10 mouse cellular contexts compared by ENCODE assay signal in genomic region chr8:34320158-34320587, GRCm38 (mm10).
DNase-seq lines count a peak whose midpoint lies in the region; ATAC-seq and TF ChIP-seq lines count a peak whose summit lies in the region.
"Had no signal": no experiment of that assay in that cellular context is flagged by ENCODE, and none has a peak within 500 bp of the region (broad histone marks: within the 10 kb centered on the region; RNA-seq: fewer than 3 reads in every experiment).

No protein-coding gene starts in this region.

- H3K27me3 ChIP-seq in intestine, embryonic 15.5 days (replicated peaks), result no peaks in the 10 kb centered on the region
- H3K27me3 ChIP-seq in midbrain, embryonic 12.5 days, result peaks cover 11% of the 10 kb centered on the region
- no peaks in the 10 kb centered on the region for H3K27me3 ChIP-seq in lung, postnatal 0 days (replicated peaks; ENCODE audit: insufficient read depth, low read length)
- H3K27me3 ChIP-seq: lung, embryonic 15.5 days; stomach, embryonic 15.5 days had no signal

- no peaks in the 10 kb centered on the region for H3K4me1 ChIP-seq in intestine, embryonic 15.5 days (replicated peaks)
- H3K4me1 ChIP-seq in midbrain, embryonic 12.5 days, result peaks cover 32% of the 10 kb centered on the region
- no peaks in the 10 kb centered on the region for H3K4me1 ChIP-seq in lung, postnatal 0 days (ENCODE audit: insufficient read depth, low read depth, low read length)
- H3K4me1 ChIP-seq: lung, embryonic 15.5 days; stomach, embryonic 15.5 days had no signal

- H3K27ac ChIP-seq in intestine, embryonic 15.5 days, result no peak overlapping the region
- H3K27ac ChIP-seq in midbrain, embryonic 12.5 days (replicated peaks), result peak overlapping the region; percentile 39
- H3K27ac ChIP-seq in lung, postnatal 0 days (ENCODE audit: low read length), result no peak overlapping the region
- H3K27ac ChIP-seq: lung, embryonic 15.5 days; stomach, embryonic 15.5 days had no signal

- H3K4me2 ChIP-seq in intestine, embryonic 15.5 days (replicated peaks), result no peak overlapping the region
- H3K4me2 ChIP-seq in midbrain, embryonic 12.5 days (replicated peaks), result peak overlapping the region; percentile 24; the same call in 1 of the 2 replicates
- H3K4me2 ChIP-seq in lung, postnatal 0 days (replicated peaks; ENCODE audit: low read depth, low read length), result no peak overlapping the region
- H3K4me2 ChIP-seq: lung, embryonic 15.5 days; stomach, embryonic 15.5 days had no signal

- peak; percentile 62 for DNase-seq in Muller cell, postnatal 12 days (ENCODE audit: inconsistent ontology term)
- peak; percentile 81 for DNase-seq in embryo, embryonic 10.5 days (ENCODE audit: low spot score)
- DNase-seq in adrenal gland, postnatal 14 days, result no peak
- DNase-seq in urinary bladder, postnatal 14 days (ENCODE audit: low spot score), result no peak
- no peak for DNase-seq in lung, postnatal 0 days (ENCODE audit: low spot score)

- no peak overlapping the region for H3K4me3 ChIP-seq in intestine, embryonic 15.5 days (replicated peaks)
- H3K4me3 ChIP-seq in midbrain, embryonic 12.5 days, result no peak overlapping the region
- H3K4me3 ChIP-seq in lung, postnatal 0 days (ENCODE audit: low read depth, low read length), result no peak overlapping the region
- H3K4me3 ChIP-seq: lung, embryonic 15.5 days; stomach, embryonic 15.5 days had no signal

- no peaks in the 10 kb centered on the region for H3K9me3 ChIP-seq in intestine, embryonic 15.5 days
- no peaks in the 10 kb centered on the region for H3K9me3 ChIP-seq in midbrain, embryonic 12.5 days
- no peaks in the 10 kb centered on the region for H3K9me3 ChIP-seq in lung, postnatal 0 days (ENCODE audit: low read length)
- H3K9me3 ChIP-seq: lung, embryonic 15.5 days; stomach, embryonic 15.5 days had no signal

- TF ChIP-seq CTCF in lung, postnatal 0 days (IDR thresholded peaks at IDR 0.05), result no peak

- 41% methylated on average over 6 of the region's 6 CpGs for WGBS in intestine, embryonic 15.5 days
- 11% methylated on average over 6 of the region's 6 CpGs for WGBS in midbrain, embryonic 12.5 days
- 28% methylated on average over 6 of the region's 6 CpGs for WGBS in lung, postnatal 0 days

- TF ChIP-seq EP300 in lung, postnatal 0 days (IDR thresholded peaks at IDR 0.05), result no peak

- peak; percentile 73 for ATAC-seq in intestine, embryonic 15.5 days
- ATAC-seq in midbrain, embryonic 12.5 days (ENCODE audit: low FRiP score, low read depth), result peak; percentile 87
- no peak for ATAC-seq in erythroid progenitor cell, adult 5-6 weeks (replicated peaks; ENCODE audit: low FRiP score, poor library complexity, severe bottlenecking)
- no peak for ATAC-seq in lung, postnatal 0 days

- no peaks in the 10 kb centered on the region for H3K36me3 ChIP-seq in intestine, embryonic 15.5 days
- no peaks in the 10 kb centered on the region for H3K36me3 ChIP-seq in midbrain, embryonic 12.5 days
- H3K36me3 ChIP-seq in lung, postnatal 0 days (ENCODE audit: insufficient read depth, low read length), result no peaks in the 10 kb centered on the region
- H3K36me3 ChIP-seq: lung, embryonic 15.5 days; stomach, embryonic 15.5 days had no signal

- no peak overlapping the region for H3K9ac ChIP-seq in intestine, embryonic 15.5 days
- H3K9ac ChIP-seq in midbrain, embryonic 12.5 days (replicated peaks), result no peak overlapping the region
- H3K9ac ChIP-seq in lung, postnatal 0 days (replicated peaks; ENCODE audit: low read depth), result no peak overlapping the region
- H3K9ac ChIP-seq: lung, embryonic 15.5 days; stomach, embryonic 15.5 days had no signal

Comparison
In these comparisons a context has a peak if more than half of its experiments do, and no peak if none do; other contexts are left out.
1. DNase-seq: peak in Muller cell, postnatal 12 days (single experiment) and embryo, embryonic 10.5 days (single experiment); none in adrenal gland, postnatal 14 days (single experiment), urinary bladder, postnatal 14 days (single experiment) and lung, postnatal 0 days (single experiment).
2. ATAC-seq: peak in intestine, embryonic 15.5 days (single experiment) and midbrain, embryonic 12.5 days (single experiment); none in erythroid progenitor cell, adult 5-6 weeks (single experiment) and lung, postnatal 0 days (single experiment).